Mouse (Mus musculus) heart, postnatal 4 days (tissue): ENCODE measurements around the gene Cdk2ap1. TPM values are rescaled to one million over a fixed set of nuclear protein-coding genes. Genes with fewer than 3 reads are reported as not detected.
"Not testable (repeated sequence)": the region's sequence is repeated elsewhere in the genome, so short reads cannot be mapped to it uniquely, and the experiment has no call there.

Experiments used
- DNase-seq: peaks from one replicate; pipeline ENCODE4 v3.0.0; 2021
- total RNA-seq, 2 experiments: library from RNA; stranded (reverse); gene quantifications; 2 replicates each; pipeline ENCODE4 v1.2.3; 2021

Gene Cdk2ap1
- total RNA-seq = 100 to 1,000 TPM; 201 to 202 TPM

GRCm38 (mm10) chr5:124362982-124363381, at the start of gene Cdk2ap1:
Cdk2ap1 (minus strand) TSS chr5:124363082.
- DNase-seq = not testable (repeated sequence)

- DNase-seq = no peak
Observed at GRCm38 (mm10) chr5:124412163-124412562, 49.3 kb upstream of the Cdk2ap1 start.

- DNase-seq = no peak
Observed at GRCm38 (mm10) chr5:124410808-124411207, 47.9 kb upstream of the Cdk2ap1 start.

GRCm38 (mm10) chr5:124393726-124394125, 30.8 kb upstream of the Cdk2ap1 start:
- DNase-seq = no peak

GRCm38 (mm10) chr5:124392412-124392811, 29.5 kb upstream of the Cdk2ap1 start:
- no peak for DNase-seq

- DNase-seq = no peak
Observed at GRCm38 (mm10) chr5:124387932-124388331, 25.1 kb upstream of the Cdk2ap1 start.

- no peak for DNase-seq
Observed at GRCm38 (mm10) chr5:124380121-124380520, 17.2 kb upstream of the Cdk2ap1 start.

GRCm38 (mm10) chr5:124377149-124377548, 14.3 kb upstream of the Cdk2ap1 start:
- no peak for DNase-seq

- DNase-seq = no peak
Observed at GRCm38 (mm10) chr5:124376401-124376800, 13.5 kb upstream of the Cdk2ap1 start.

GRCm38 (mm10) chr5:124374298-124374697, 11.4 kb upstream of the Cdk2ap1 start:
- DNase-seq = no peak

GRCm38 (mm10) chr5:124366721-124367120, 3.8 kb upstream of the Cdk2ap1 start:
- no peak for DNase-seq

- no peak for DNase-seq
Observed at GRCm38 (mm10) chr5:124365754-124366153, 2.9 kb upstream of the Cdk2ap1 start.

- no peak for DNase-seq
Observed at GRCm38 (mm10) chr5:124364173-124364918, 1.5 kb upstream of the Cdk2ap1 start.

GRCm38 (mm10) chr5:124359641-124360040, 3.2 kb downstream of the Cdk2ap1 start:
- no peak for DNase-seq

GRCm38 (mm10) chr5:124356695-124357094, 6.2 kb downstream of the Cdk2ap1 start:
- no peak for DNase-seq

- DNase-seq = no peak
Observed at GRCm38 (mm10) chr5:124355425-124355959, 7.4 kb downstream of the Cdk2ap1 start.

- DNase-seq = peak; percentile 53
Observed at GRCm38 (mm10) chr5:124354574-124355424, 8.1 kb downstream of the Cdk2ap1 start.

- peak; percentile 82 for DNase-seq
Observed at GRCm38 (mm10) chr5:124353726-124354547, 8.9 kb downstream of the Cdk2ap1 start.

- DNase-seq = peak; percentile 55
Observed at GRCm38 (mm10) chr5:124353011-124353725, 9.7 kb downstream of the Cdk2ap1 start.

- peak; percentile 90 for DNase-seq
Observed at GRCm38 (mm10) chr5:124352141-124352920, 10.6 kb downstream of the Cdk2ap1 start.

- no peak for DNase-seq
Observed at GRCm38 (mm10) chr5:124351604-124352003, 11.3 kb downstream of the Cdk2ap1 start.
